Mouse (Mus musculus): ENCODE data around the gene Dusp8.

DNA sequence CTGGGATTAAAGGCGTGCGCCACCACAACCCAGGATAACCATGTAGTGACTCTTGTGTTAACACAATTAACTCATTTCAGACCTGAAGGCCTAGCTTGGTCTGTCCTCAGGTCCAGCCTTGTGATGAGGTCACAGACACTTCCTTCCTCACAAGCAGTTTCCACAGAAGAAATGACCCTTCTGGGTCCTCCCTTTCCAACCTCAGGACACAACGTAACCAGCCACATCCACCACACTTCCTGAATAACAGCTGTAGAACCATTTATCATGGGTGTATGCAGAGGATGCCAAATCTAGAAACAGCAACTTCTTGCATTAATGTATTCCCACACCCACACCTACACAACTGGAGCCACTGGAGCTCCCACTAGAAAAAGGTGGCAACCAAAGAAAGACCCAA, 54.9 kb downstream of the Dusp8 start:
- no peak for TF ChIP-seq CTCF (IDR thresholded peaks at IDR 0.05; ENCODE audit: extremely low read depth, insufficient read length, insufficient replicate concordance, low read depth, low read length)
- TF ChIP-seq POLR2A (IDR thresholded peaks at IDR 0.05; ENCODE audit: low read depth, low read length), result no peak

Data from small intestine, adult 2 months (tissue).